Mouse (Mus musculus): ENCODE measurements around the gene Sh3pxd2a.

- no peak for TF ChIP-seq CTCF (conservative IDR thresholded peaks at IDR 0.05; ENCODE audit: insufficient read depth, insufficient read length, low read depth, low read length)
- TF ChIP-seq POLR2A (IDR thresholded peaks at IDR 0.05; ENCODE audit: low read depth, low read length), result no peak
These were observed 92.7 kb downstream of the Sh3pxd2a start for GRCm38 (mm10) chr19:47371521-47371920.
